Mouse (Mus musculus) heart, postnatal 36 days (tissue): ENCODE measurements around the gene 4430402I18Rik. TPM values are rescaled to one million over a fixed set of nuclear protein-coding genes. Genes with fewer than 3 reads are reported as not detected.
A peak's percentile ranks its signal among the peaks of the same experiment; 100 is the strongest.

Experiments used
- DNase-seq, 2 experiments: peaks; one replicate each; pipeline ENCODE4 v3.0.0; 2021 to 2022
- intact Hi-C: fragments of 180-260 bp; cut with DNase I; formaldehyde crosslinking; loops from one replicate; pipeline ENCODE4 v1.15.1; 2025
- total RNA-seq, 2 experiments: library from RNA; stranded (reverse); gene quantifications; 2 replicates each; pipeline ENCODE4 v1.2.3; 2021

The 4430402I18Rik gene
- total RNA-seq, 2 experiments from 2014 or later: 22.9 to 25.9 TPM

- peak in 1 of 2 experiments; percentile 17 for DNase-seq
- intact Hi-C loops: no loop called here
These were observed 2.7 kb upstream of the 4430402I18Rik start for GRCm38 (mm10) chr19:28970251-28970650.

GRCm38 (mm10) chr19:28969231-28969630 is 1.6 kb upstream of the 4430402I18Rik start:
- no peak for DNase-seq
- intact Hi-C loops: no loop called here

- DNase-seq: no peak
- intact Hi-C loops: no loop called here
These were observed 578 bp upstream of the 4430402I18Rik start for GRCm38 (mm10) chr19:28968178-28968577.

GRCm38 (mm10) chr19:28964552-28964903 is 3.1 kb downstream of the 4430402I18Rik start:
- intact Hi-C loops: loop anchor here (2.0 kb wide), 1 partner anchor 26 kb away; the partner anchor contains the start of gene Cdc37l1
- no peak for DNase-seq

GRCm38 (mm10) chr19:28963842-28964551 is 3.6 kb downstream of the 4430402I18Rik start, which contains the start of gene Plpp6:
Gene Plpp6 (plus strand): TSS chr19:28963953.
- intact Hi-C loops: loop anchor here (2.0 kb wide), 2 partner anchors 27 to 187 kb away; partner anchors contain the start of gene Cdc37l1
- peak; percentile 82 to 86 for DNase-seq

- intact Hi-C loops: loop anchor here (2.0 kb wide), 1 partner anchor 187 kb away; no protein-coding TSS in a partner anchor
- no peak for DNase-seq
These were observed 4.1 kb downstream of the 4430402I18Rik start for GRCm38 (mm10) chr19:28963513-28963841.

- intact Hi-C loops: loop anchor here (2.0 kb wide), 1 partner anchor 186 kb away; no protein-coding TSS in a partner anchor
- DNase-seq: no peak
These were observed 4.5 kb downstream of the 4430402I18Rik start for GRCm38 (mm10) chr19:28963113-28963512.

GRCm38 (mm10) chr19:28951251-28951650 is 16.3 kb downstream of the 4430402I18Rik start:
- no peak for DNase-seq

GRCm38 (mm10) chr19:28947311-28947710 is 20.3 kb downstream of the 4430402I18Rik start:
- intact Hi-C loops: no loop called here
- DNase-seq: no peak

More at GRCm38 (mm10) chr19:28951251-28951650, 16.3 kb downstream of the 4430402I18Rik start:
- intact Hi-C loops: no loop called here

- no peak for DNase-seq
- intact Hi-C loops: no loop called here
These were observed 20.8 kb downstream of the 4430402I18Rik start for GRCm38 (mm10) chr19:28946782-28947181.

- DNase-seq: no peak
- intact Hi-C loops: no loop called here
These were observed 26.3 kb downstream of the 4430402I18Rik start for GRCm38 (mm10) chr19:28941271-28941670.

GRCm38 (mm10) chr19:28940135-28940874 is 27.3 kb downstream of the 4430402I18Rik start:
- intact Hi-C loops: no loop called here
- DNase-seq: peak; percentile 11 to 29

- DNase-seq: no peak
- intact Hi-C loops: no loop called here
These were observed 32.7 kb downstream of the 4430402I18Rik start for GRCm38 (mm10) chr19:28934897-28935296.

- intact Hi-C loops: no loop called here
These were observed 38.6 kb downstream of the 4430402I18Rik start for GRCm38 (mm10) chr19:28929034-28929433.

GRCm38 (mm10) chr19:28927396-28927795 is 40.2 kb downstream of the 4430402I18Rik start:
- intact Hi-C loops: no loop called here
- DNase-seq: no peak

More at GRCm38 (mm10) chr19:28929034-28929433, 38.6 kb downstream of the 4430402I18Rik start:
- DNase-seq: no peak

- intact Hi-C loops: no loop called here
- no peak for DNase-seq
These were observed 41.2 kb downstream of the 4430402I18Rik start for GRCm38 (mm10) chr19:28926366-28926765.

- intact Hi-C loops: no loop called here
- no peak for DNase-seq
These were observed 49.8 kb downstream of the 4430402I18Rik start for GRCm38 (mm10) chr19:28917839-28918238.

GRCm38 (mm10) chr19:28916492-28916891 is 51.1 kb downstream of the 4430402I18Rik start:
- intact Hi-C loops: no loop called here
- DNase-seq: no peak

- intact Hi-C loops: no loop called here
- no peak for DNase-seq
These were observed 51.9 kb downstream of the 4430402I18Rik start for GRCm38 (mm10) chr19:28915602-28916250.

- no peak for DNase-seq
- intact Hi-C loops: no loop called here
These were observed 53.0 kb downstream of the 4430402I18Rik start for GRCm38 (mm10) chr19:28914598-28914997.

- no peak for DNase-seq
- intact Hi-C loops: no loop called here
These were observed 58.9 kb downstream of the 4430402I18Rik start for GRCm38 (mm10) chr19:28908693-28909092.
